Mouse (Mus musculus) regulatory T cell (primary cell): ENCODE results near the gene Zfp58.
"Not testable (repeated sequence)": the region's sequence is repeated elsewhere in the genome, so short reads cannot be mapped to it uniquely, and the experiment has no call there.

Source experiments
- in situ Hi-C: fragments of 300-600 bp; cut with MboI, MseI; formaldehyde crosslinking; loops from one replicate; pipeline ENCODE4 v1.15.1; 2025; ENCODE audit warnings: high pct_unique_total_duplicates

Gene Zfp58

DNA sequence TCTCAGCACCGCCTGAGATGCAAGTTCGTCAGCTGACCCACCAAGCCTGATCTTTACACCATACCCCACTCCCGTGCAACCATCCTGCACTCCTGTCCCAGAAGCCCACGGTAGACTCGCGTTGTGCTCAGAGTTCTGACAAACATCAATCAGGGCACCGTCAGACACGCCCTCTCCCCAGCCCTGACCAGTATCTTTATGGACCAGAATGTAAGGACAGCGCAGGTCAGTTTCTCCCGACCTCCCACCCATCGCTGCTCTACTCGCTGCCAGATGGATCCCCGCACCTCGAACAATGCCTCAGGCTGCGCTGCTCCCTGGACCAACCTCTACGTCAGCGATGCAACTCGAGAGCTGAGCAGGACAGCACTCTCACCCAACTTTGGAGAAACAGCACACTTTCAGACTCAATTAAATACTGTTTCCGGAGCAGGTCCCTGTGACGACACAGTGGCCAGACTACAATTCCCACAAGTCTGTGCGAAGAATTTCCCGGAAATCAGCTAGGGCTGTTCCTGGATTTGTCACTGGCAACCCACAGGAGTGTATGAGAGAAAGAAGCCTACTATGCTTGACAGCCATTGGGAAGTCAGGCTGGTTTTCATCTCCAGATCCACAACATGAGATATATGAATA is at the start of gene Zfp58:
Gene Zfp58, minus strand, starts transcription at position 472 of the 636 bp plus-strand sequence.
- in situ Hi-C loops = no loop called here

GRCm38 (mm10) chr13:67545941-67546340 is 45.6 kb upstream of the Zfp58 start:
- in situ Hi-C loops = no loop called here

- in situ Hi-C loops = no loop called here
These were observed 26.8 kb upstream of the Zfp58 start for GRCm38 (mm10) chr13:67527049-67527730.

DNA sequence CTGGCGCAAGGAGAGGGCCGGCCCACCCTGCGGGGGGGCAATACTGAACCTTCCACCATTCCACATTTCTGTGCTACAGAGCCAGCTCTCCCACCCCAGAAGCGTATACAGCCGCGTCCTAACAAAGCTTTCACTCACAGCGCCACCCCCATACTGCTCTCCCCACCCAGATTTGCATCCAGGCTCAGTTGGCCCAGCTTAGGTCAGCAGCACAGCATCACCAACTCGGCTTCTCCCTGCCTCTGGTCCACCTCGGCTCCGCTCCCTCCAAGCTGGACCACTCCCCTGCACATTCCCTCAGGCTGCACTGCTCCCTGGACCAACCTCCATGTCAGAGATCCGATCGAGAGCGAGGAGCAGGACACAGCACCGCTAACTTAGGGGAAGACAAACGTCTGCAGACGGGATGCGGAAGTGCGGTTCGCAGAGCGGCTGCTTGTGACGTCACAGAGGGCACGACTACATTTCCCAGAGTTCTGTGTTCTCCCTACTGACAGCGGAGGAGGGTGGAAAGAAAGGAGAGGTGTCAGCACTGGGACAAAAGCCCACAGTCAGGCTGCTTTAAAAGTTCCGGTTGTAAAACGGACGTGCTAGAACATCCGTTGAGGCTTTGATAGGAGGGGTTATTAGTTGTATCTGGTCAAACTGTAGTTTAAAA is 25.5 kb upstream of the Zfp58 start, which contains the start of the genes Gm26965 and Zfp87:
Gene Gm26965, minus strand, starts transcription at position 399 of the 658 bp plus-strand sequence.
Gene Zfp87, minus strand, starts transcription at position 425 of the 658 bp plus-strand sequence.
- in situ Hi-C loops = no loop called here

DNA sequence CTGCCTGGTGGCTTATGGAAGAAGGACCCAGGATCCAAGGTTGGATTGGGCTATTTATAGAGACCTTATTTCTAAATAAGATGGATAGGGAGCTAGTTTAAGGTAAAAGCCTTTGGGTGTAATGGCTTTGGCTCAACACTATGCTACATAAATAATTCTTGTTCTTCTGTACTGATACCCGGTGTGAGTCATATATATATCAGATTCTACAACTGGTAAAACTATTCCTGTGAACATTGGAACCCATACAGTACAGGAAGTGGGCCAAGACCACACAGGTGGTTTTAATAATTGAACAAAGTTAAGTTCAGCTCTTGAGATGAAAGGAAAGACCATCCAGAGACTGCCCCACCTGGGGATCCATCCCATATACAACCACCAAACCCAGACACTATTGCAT is 553 bp upstream of the Zfp58 start:
- in situ Hi-C loops = no loop called here

DNA sequence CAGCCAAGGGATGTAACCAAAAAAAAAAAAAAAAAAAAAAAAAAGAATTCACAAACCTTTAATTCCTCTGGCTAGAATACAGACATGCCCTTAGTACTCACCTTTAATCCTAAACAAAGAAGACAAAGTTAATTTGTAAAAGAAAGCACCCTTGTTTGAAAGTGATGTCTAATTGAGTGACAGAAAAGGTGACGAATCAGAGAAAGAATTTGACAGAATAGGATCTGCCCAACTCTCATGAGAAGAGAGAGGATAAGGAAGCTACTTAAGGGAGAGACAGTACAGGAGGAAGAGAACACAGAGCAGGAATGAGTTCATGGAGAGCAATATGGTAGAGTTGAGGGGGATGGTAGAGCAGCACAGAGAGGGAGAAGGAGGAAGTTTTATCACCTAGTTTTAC is 4.7 kb downstream of the Zfp58 start:
- in situ Hi-C loops = no loop called here

- in situ Hi-C loops = no loop called here
These were observed 15.9 kb downstream of the Zfp58 start for GRCm38 (mm10) chr13:67484424-67484811.

- in situ Hi-C loops = no loop called here
These were observed 16.5 kb downstream of the Zfp58 start, which contains the start of gene Zfp874b for GRCm38 (mm10) chr13:67483625-67484423. TSS of gene Zfp874b (minus strand) at chr13:67484258.

DNA sequence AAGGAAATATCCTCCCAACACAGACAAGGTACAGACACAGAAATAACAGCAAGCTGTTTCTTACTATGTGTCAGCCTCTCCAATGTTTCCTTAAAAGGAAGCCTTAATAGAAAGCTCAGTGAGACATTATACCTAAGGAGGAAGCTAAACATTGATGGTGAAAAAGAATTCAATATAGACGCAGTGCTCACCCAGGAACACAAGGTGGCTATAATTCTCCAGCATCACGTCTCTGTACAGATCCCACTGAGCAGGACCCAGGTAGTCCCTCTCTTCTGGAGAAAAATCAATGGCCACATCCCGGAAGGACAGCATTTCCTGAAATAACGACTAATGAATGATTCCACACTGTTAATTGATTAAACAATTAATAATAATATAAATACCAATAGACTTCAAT is 18.8 kb downstream of the Zfp58 start:
- in situ Hi-C loops = no loop called here

DNA sequence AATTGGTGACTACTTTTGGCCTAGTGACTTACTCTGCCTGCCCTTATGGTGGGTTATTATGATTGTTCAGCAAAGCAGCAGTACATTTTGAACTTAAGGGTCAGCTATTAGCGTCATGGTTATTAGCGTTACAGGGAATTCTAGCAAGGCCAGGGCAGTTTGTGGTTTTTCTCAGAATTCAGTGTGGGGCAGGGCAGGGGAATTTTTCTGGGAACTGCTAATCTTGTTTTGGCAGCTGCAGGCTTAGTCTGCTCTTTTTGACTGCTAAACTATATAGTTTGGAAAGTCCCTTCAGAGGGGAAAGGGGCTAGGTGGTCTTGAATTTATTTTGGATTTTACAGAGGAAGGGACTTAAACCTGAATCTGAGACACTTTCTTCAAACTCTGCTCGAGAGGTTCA is 31.1 kb downstream of the Zfp58 start:
- in situ Hi-C loops = no loop called here

- in situ Hi-C loops = not testable (repeated sequence)
These were observed 36.7 kb downstream of the Zfp58 start for GRCm38 (mm10) chr13:67463506-67464185.

DNA sequence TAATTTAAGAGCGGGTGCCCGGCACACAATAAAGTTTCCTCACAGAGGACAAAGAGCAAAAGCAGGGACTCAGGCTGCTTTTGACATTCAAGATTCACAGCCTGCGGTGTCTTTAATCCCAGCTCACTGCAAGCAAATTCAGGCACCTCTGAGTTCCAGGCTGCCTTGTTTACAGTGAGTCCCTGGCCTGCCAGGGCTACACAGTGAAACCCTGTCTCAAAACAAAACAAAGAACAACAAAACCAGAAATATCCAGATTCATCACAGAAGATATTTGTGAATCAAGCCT is 48.4 kb downstream of the Zfp58 start:
- in situ Hi-C loops = no loop called here

DNA sequence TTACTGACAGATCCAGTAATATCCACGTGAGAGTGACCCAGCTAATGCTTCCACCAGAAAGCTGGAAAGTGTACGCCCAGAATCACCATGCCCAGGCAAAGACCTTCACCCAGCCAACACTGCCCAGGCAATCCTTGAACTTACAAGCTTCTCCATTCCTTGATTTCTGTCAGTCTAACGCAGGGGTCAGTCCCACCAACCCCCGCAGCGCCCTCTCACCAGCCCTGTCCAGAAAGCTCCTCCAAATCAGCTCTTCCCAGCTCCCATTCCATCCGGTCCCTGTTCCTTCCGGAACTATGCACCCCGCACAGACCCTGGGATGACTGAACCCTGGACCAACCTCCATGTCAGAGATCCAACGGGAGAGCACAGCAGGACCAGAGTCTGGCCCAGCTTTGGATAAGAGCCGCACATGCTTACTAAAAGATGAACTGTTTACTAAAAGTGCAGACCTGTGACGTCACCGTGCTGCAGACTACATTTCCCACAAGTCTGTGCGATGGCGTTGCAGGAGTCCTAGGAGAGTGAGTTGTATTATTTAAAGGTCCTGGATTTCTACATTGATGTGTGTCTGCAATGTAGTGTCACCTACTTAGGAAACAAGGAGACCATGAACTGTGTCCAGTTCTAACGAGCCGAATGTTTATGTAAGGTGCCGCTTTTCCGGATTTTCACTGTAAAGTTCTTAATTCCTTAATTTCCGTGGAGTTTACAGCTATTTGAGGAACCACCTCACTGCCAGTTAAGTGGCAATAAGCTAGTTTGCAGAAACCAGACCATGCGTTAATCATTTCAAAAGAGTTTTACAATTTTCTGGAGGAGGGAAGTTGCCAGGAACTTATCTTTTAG is 49.0 kb downstream of the Zfp58 start, which contains the start of gene Zfp874a:
Gene Zfp874a, minus strand, starts transcription at position 453 of the 849 bp plus-strand sequence.
- in situ Hi-C loops = no loop called here
